Mouse (Mus musculus) liver, embryonic 14.5 days (tissue): ENCODE measurements at regions not wholly inside any gene's neighbourhood (a gene's known extent, or its start where the extent isn't known, plus 50 kb on each side); places are given as distances from the start of the nearest gene placed in this dataset.

Source experiments
- CTCF ChIP-seq: IDR thresholded peaks from 2 replicates; pipeline ENCODE4 v1.5.1; 2016; ENCODE audit warnings: antibody characterized with exemption, low read depth, control low read depth
- EP300 ChIP-seq: IDR thresholded peaks from 2 replicates; pipeline ENCODE4 v1.6.1; 2016; ENCODE audit warnings: antibody characterized with exemption, low read depth

DNA sequence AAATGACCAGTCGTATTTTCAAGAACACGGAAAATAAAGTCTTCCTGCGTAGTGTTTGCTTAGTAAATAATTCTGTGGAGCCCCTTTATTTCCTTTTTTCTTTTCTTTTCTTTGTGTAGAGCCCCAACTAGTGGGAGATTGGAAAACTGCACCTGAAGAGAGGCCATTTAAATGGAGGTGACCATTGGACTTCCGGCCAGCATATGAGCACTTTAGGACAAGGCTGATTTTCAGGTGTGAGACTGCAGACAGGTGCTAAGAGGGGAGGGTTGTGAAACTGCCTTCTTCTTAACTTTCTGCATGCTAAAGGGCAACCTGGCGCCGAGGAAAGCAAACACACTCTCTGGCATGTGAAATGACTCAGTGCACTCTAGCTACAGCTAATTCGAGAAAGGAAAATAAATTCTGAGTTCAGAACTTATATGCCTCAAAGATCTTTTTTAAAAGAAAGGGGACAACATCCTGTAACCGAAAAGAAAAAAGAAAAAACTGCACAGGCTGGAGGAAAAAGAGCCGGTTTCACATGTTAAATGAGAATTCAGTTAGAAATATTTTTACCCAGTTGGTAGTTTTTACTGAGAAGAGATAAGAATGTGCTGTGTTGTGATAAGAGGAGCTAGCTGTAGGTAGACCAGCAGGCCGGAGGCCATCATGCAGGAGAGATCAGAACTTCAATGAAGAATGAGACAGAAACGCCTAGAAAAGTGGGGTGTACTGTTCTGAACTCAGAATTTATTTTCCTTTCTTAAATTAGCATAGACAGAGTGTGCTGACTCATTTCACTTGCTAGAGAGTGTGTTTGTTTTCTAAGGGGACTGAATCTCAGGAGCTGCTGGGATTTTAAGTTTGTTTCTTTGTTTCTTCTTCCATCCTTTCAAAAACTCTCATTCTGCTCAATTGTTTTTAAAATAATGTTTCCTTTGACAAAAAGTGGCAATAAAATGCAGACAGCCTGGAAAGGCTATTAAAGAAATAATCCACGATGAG lies 65.8 kb upstream of the Prep start:
- TF ChIP-seq CTCF (peak; percentile 77), EP300 (peak; percentile 69)
